ENCODE assay signal across 8 mouse cellular contexts in the genomic region with DNA sequence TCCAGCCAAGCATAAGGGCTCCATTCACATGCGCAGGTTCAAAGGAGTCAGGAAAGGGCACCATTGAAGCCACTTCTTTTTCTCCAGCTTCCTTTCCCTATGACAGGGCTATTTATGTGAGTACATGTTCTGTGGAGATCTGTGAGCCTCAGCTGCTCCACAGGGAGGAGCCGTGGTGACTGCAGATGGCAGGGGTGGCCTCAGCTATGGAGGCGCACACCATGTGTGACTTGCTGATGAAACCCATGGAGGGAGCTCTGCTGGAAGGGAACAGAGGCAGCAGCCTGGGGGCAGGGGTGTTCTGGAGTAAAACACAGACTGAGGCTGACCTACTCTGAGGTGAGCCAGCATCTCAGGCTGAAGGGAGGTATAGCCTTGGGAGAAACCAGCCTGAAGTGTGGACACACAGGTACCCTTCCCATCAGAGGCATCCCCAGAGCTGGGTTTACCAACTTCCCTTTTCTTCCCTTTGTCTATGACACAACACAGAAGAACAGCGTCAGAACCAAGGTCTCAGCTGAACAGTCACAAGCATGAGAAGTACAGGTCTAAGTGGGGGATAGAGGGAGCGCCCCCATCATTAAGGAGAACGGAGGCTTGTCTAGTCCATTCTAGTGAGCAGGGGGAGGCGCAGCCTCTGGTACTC. TPM values are rescaled to one million over a fixed set of nuclear protein-coding genes. Genes with fewer than 3 reads are reported as not detected.
DNase-seq lines count a peak whose midpoint lies in the region; ATAC-seq and TF ChIP-seq lines count a peak whose summit lies in the region.

No protein-coding gene starts in this region.

- peaks cover 12% of the 10 kb centered on the region for H3K9me3 ChIP-seq in CH12.LX (replicated peaks; ENCODE audit: low read length)
- H3K9me3 ChIP-seq in heart, postnatal 0 days (replicated peaks; ENCODE audit: control insufficient read depth, low read length): 0 out of 2 replicates have a peak, but pooled peaks cover 3% of the 10 kb centered on the region
- no peaks in the 10 kb centered on the region for H3K9me3 ChIP-seq in liver, embryonic 15.5 days (replicated peaks)

- no peak overlapping the region for H3K9ac ChIP-seq in heart, adult 2 months (ENCODE audit: low read depth, low read length)
- H3K9ac ChIP-seq in CH12.LX (ENCODE audit: insufficient read depth, low read depth): no peak overlapping the region
- H3K9ac ChIP-seq in heart, postnatal 0 days (replicated peaks; ENCODE audit: low read depth, low read length): no peak overlapping the region
- H3K9ac ChIP-seq in liver, embryonic 15.5 days: no peak overlapping the region

- DNase-seq in heart, adult 2 months: no peak
- no peak for DNase-seq in heart, adult 9 months (ENCODE audit: low spot score in 2 of 2)
- peak; percentile 43 for DNase-seq in CH12.LX (ENCODE audit: extremely low read depth)
- DNase-seq in heart, postnatal 0 days (ENCODE audit: low spot score): no peak
- peak; percentile 33 for DNase-seq in splenic B cell, adult 2 months (ENCODE audit: low read depth, low spot score)
- no peak for DNase-seq in ovary, postnatal 36 days (ENCODE audit: low spot score)
- no peak for DNase-seq in right cerebral cortex, postnatal 14 days

- TF ChIP-seq EP300 in heart, adult 2 months (IDR thresholded peaks at IDR 0.05; ENCODE audit: insufficient read depth, low read depth, low read length): no peak
- TF ChIP-seq EP300 in CH12.LX (IDR thresholded peaks at IDR 0.05; ENCODE audit: low read length): no peak
- no peak for TF ChIP-seq EP300 in heart, postnatal 0 days (IDR thresholded peaks at IDR 0.05; ENCODE audit: low read depth)

- no peak for TF ChIP-seq CTCF in heart, adult 2 months (IDR thresholded peaks at IDR 0.05)
- no peak; a peak in 1 of 4 replicates for TF ChIP-seq CTCF in CH12.LX (conservative IDR thresholded peaks at IDR 0.05 in 1 of 2, IDR thresholded peaks at IDR 0.05 in 1 of 2; ENCODE audit: low read depth in 2 of 2, low read length in 2 of 2)
- peak; percentile 24 for TF ChIP-seq CTCF in heart, postnatal 0 days (IDR thresholded peaks at IDR 0.05; ENCODE audit: low read depth)

- H3K36me3 ChIP-seq in heart, adult 2 months (ENCODE audit: control insufficient read depth, insufficient read depth, low read length): no peaks in the 10 kb centered on the region; the same call in 1 of the 2 replicates
- peaks cover 12 to 83% of the 10 kb centered on the region in 2 experiments for H3K36me3 ChIP-seq in CH12.LX (replicated peaks in 1 of 2; ENCODE audit: control insufficient read depth in 1 of 2, insufficient read depth in 1 of 2, low read length in 1 of 2)
- peaks cover 18% of the 10 kb centered on the region for H3K36me3 ChIP-seq in heart, postnatal 0 days (replicated peaks; ENCODE audit: control insufficient read depth, insufficient read depth, low read length)
- peaks cover 22% of the 10 kb centered on the region for H3K36me3 ChIP-seq in liver, embryonic 15.5 days (replicated peaks)
- no peaks in the 10 kb centered on the region for H3K36me3 ChIP-seq in splenic B cell, adult 2 months (ENCODE audit: control insufficient read depth, insufficient read depth, low read length, poor library complexity, severe bottlenecking)

- no peak overlapping the region for H3K4me2 ChIP-seq in CH12.LX (ENCODE audit: insufficient read depth, low read depth, poor library complexity, severe bottlenecking)
- H3K4me2 ChIP-seq in heart, postnatal 0 days (ENCODE audit: low read depth, low read length): no peak overlapping the region
- H3K4me2 ChIP-seq in liver, embryonic 15.5 days: no peak overlapping the region

- in situ Hi-C loops in CH12.LX (cut with MboI; ENCODE audit: low pct_ligation_motif_present, low pct_unique_long_range_greater_than_20kb, low sequenced_read_pairs): no loop called here

- WGBS in heart, adult 2 months: 81% methylated on average over 7 of the region's 7 CpGs
- 72% methylated on average over 7 of the region's 7 CpGs for WGBS in heart, postnatal 0 days
- WGBS in liver, embryonic 15.5 days (ENCODE audit: insufficient replicate concordance): 53% methylated on average over 7 of the region's 7 CpGs

- peak overlapping the region; percentile 75 for H3K27ac ChIP-seq in heart, adult 2 months
- H3K27ac ChIP-seq in CH12.LX (ENCODE audit: insufficient read depth, low read depth): no peak overlapping the region
- peak overlapping the region; percentile 88 for H3K27ac ChIP-seq in heart, postnatal 0 days (ENCODE audit: low read depth)
- peak overlapping the region; percentile 48 for H3K27ac ChIP-seq in liver, embryonic 15.5 days (replicated peaks)

- intact Hi-C loops in heart, adult 2 months (cut with DNase I): loop anchor here (2.0 kb wide), 1 partner anchor 13 kb away; no protein-coding TSS in a partner anchor

- dilution Hi-C loops in CH12.LX (cut with MboI; ENCODE audit: extremely low pct_ligation_motif_present, extremely low pct_unique_long_range_greater_than_20kb, low sequenced_read_pairs): no loop called here

- TF ChIP-seq POLR2A in heart, adult 2 months (IDR thresholded peaks at IDR 0.05; ENCODE audit: insufficient read depth, low read depth, low read length): no peak
- no peak for TF ChIP-seq POLR2A in CH12.LX (IDR thresholded peaks at IDR 0.05; ENCODE audit: low read depth, low read length)

- no peaks in the 10 kb centered on the region for H3K27me3 ChIP-seq in heart, adult 2 months (ENCODE audit: control insufficient read depth, insufficient read depth, low read length)
- H3K27me3 ChIP-seq in CH12.LX (replicated peaks): no peaks in the 10 kb centered on the region
- H3K27me3 ChIP-seq in heart, postnatal 0 days (ENCODE audit: control insufficient read depth, insufficient read depth, low read length): no peaks in the 10 kb centered on the region
- H3K27me3 ChIP-seq in liver, embryonic 15.5 days: no peaks in the 10 kb centered on the region
- H3K27me3 ChIP-seq in splenic B cell, adult 2 months (ENCODE audit: control insufficient read depth, insufficient read depth, low read length, poor library complexity, severe bottlenecking): no peaks in the 10 kb centered on the region

- TF ChIP-seq RAD21 in CH12.LX (IDR thresholded peaks at IDR 0.05; ENCODE audit: low read depth, low read length): no peak; the same call in 1 of the 2 replicates

- H3K4me3 ChIP-seq in heart, adult 2 months: no peak overlapping the region
- H3K4me3 ChIP-seq in CH12.LX (replicated peaks in 1 of 3; ENCODE audit: low read depth in 2 of 3, low read length in 2 of 3, poor library complexity in 1 of 3): no peak overlapping the region
- H3K4me3 ChIP-seq in heart, postnatal 0 days (ENCODE audit: low read depth, low read length): no peak overlapping the region
- no peak overlapping the region for H3K4me3 ChIP-seq in liver, embryonic 15.5 days (replicated peaks)

- ATAC-seq in heart, postnatal 0 days (ENCODE audit: insufficient read depth, low read depth): no peak
- ATAC-seq in liver, embryonic 15.5 days (ENCODE audit: insufficient read depth): no peak

- peaks cover 7% of the 10 kb centered on the region for H3K79me2 ChIP-seq in heart, adult 2 months (replicated peaks; ENCODE audit: control insufficient read depth, insufficient read depth, low read length)
- no peaks in the 10 kb centered on the region for H3K79me2 ChIP-seq in CH12.LX (replicated peaks; ENCODE audit: control insufficient read depth, extremely low read depth, insufficient read depth, poor library complexity, severe bottlenecking)

- H3K4me1 ChIP-seq in heart, adult 2 months (ENCODE audit: control insufficient read depth, insufficient read depth, low read length): peaks cover 50% of the 10 kb centered on the region
- peaks cover 7 to 48% of the 10 kb centered on the region in 2 experiments for H3K4me1 ChIP-seq in CH12.LX (ENCODE audit: control insufficient read depth in 1 of 2, insufficient read depth in 2 of 2)
- H3K4me1 ChIP-seq in heart, postnatal 0 days (ENCODE audit: control insufficient read depth, insufficient read depth): peaks cover 65% of the 10 kb centered on the region
- peaks cover 39% of the 10 kb centered on the region for H3K4me1 ChIP-seq in liver, embryonic 15.5 days (replicated peaks)

TF ChIP-seq in CH12.LX, 34 proteins besides CTCF, POLR2A, EP300 and RAD21:
- TF ChIP-seq ZNF384 (IDR thresholded peaks at IDR 0.05; ENCODE audit: low read depth, low read length) (no peak), NRF1 (IDR thresholded peaks at IDR 0.05; ENCODE audit: low read depth, low read length) (no peak), HCFC1 (IDR thresholded peaks at IDR 0.05; ENCODE audit: low read depth, low read length) (no peak), NELFE (IDR thresholded peaks at IDR 0.05; ENCODE audit: low read depth, low read length) (no peak), RCOR1 (conservative IDR thresholded peaks at IDR 0.05; ENCODE audit: low read depth, low read length) (no peak), MXI1 (IDR thresholded peaks at IDR 0.05; ENCODE audit: low read depth, low read length) (no peak), ZKSCAN1 (IDR thresholded peaks at IDR 0.05; ENCODE audit: borderline replicate concordance, low read depth, low read length) (no peak), ZC3H11A (IDR thresholded peaks at IDR 0.05; ENCODE audit: low read depth, low read length) (no peak), ETS1 (conservative IDR thresholded peaks at IDR 0.05; ENCODE audit: low read depth, low read length) (no peak), JUND (conservative IDR thresholded peaks at IDR 0.05; ENCODE audit: low read depth, low read length) (no peak)

RNA-seq across cellular contexts. Expression of gene Coro1c, which starts 36.5 kb away (rescaled TPM):
- total RNA-seq in heart, adult 2 months (2021): 10 to 100 TPM; 24.6 to 30.1 TPM
- polyA plus RNA-seq in heart, adult 2 months (2012; rRNA removed): 24.1 and 27.9 TPM in 2 replicates
- total RNA-seq in CH12.LX (2012; rRNA removed): 66.1 and 74.6 TPM in 2 replicates
- 67.9 and 69.9 TPM in 2 replicates for total RNA-seq in CH12.LX (2014; rRNA removed)
- 87.4 and 96.4 TPM in 2 replicates for polyA plus RNA-seq in CH12.LX (2012; ENCODE audit: insufficient read length, low read depth)
- 78.2 and 93.4 TPM in 2 replicates for total RNA-seq in heart, postnatal 0 days (2014; rRNA removed; ENCODE audit: low replicate concordance)
- 40.0 and 46.6 TPM in 2 replicates for polyA plus RNA-seq in heart, postnatal 0 days (2015; fragmentation: Nextera tagmentation; extraction: Ambion mirVana)
- polyA plus RNA-seq in liver, embryonic 15.5 days (2015; fragmentation: Nextera tagmentation; extraction: Ambion mirVana): 38.6 and 43.4 TPM in 2 replicates

RNA-seq across cellular contexts. Expression of gene Selplg, which starts 39.6 kb away (rescaled TPM):
- 1 to 10 TPM; 3.4 to 4.5 TPM for total RNA-seq in heart, adult 2 months (2021)
- polyA plus RNA-seq in heart, adult 2 months (2012; rRNA removed): 5.7 and 14.1 TPM in 2 replicates
- total RNA-seq in CH12.LX (2012; rRNA removed) (50.5 and 58.5 TPM in 2 replicates), CH12.LX (2014; rRNA removed) (27.9 and 29.4 TPM in 2 replicates)
- 34.2 and 41.6 TPM in 2 replicates for polyA plus RNA-seq in CH12.LX (2012; ENCODE audit: insufficient read length, low read depth)
- total RNA-seq in heart, postnatal 0 days (2014; rRNA removed; ENCODE audit: low replicate concordance): 1.6 and 5.0 TPM in 2 replicates
- polyA plus RNA-seq in heart, postnatal 0 days (2015; fragmentation: Nextera tagmentation; extraction: Ambion mirVana): 1.2 and 1.7 TPM in 2 replicates
- polyA plus RNA-seq in liver, embryonic 15.5 days (2015; fragmentation: Nextera tagmentation; extraction: Ambion mirVana): 13.2 and 15.3 TPM in 2 replicates

Comparison
In these comparisons a context has a peak if more than half of its experiments do, and no peak if none do; other contexts are left out.
1. DNase-seq: peak in CH12.LX (single experiment) and splenic B cell, adult 2 months (single experiment); none in heart, adult 2 months (0 of 2), heart, adult 9 months (0 of 2), heart, postnatal 0 days (single experiment), ovary, postnatal 36 days (single experiment) and right cerebral cortex, postnatal 14 days (single experiment).